Mouse (Mus musculus) midbrain, postnatal 0 days (tissue): ENCODE measurements at regions not wholly inside any gene's neighbourhood (a gene's known extent, or its start where the extent isn't known, plus 50 kb on each side); places are given as distances from the start of the nearest gene placed in this dataset.

Source experiments
- ATAC-seq: fragments of 200-750 bp; cut with Nextera tagmentation; 2 replicates; pipeline ENCODE4 v1.8.0; 2017; ENCODE audit warnings: moderate number of reproducible peaks, mild to moderate bottlenecking, moderate TSS enrichment, moderate library complexity; ENCODE audit not compliant: low FRiP score
- DNase-seq: peaks from one replicate; pipeline ENCODE4 v3.0.0-alpha.2; 2015; ENCODE audit warnings: low spot score
- H3K27ac ChIP-seq: fragments of 300-500 bp; sonication (generic); 2 replicates; pipeline ENCODE4 v1.5.1; 2014; ENCODE audit warnings: low read depth, mild to moderate bottlenecking, low read length, mixed read lengths
- H3K27me3 ChIP-seq: fragments of 300-500 bp; sonication (generic); 2 replicates; pipeline ENCODE4 v1.6.1; 2014; ENCODE audit warnings: low read length, control low read depth, mixed read lengths; ENCODE audit not compliant: insufficient read depth
- H3K36me3 ChIP-seq: fragments of 300-500 bp; sonication (generic); 2 replicates; pipeline ENCODE4 v1.6.1; 2014; ENCODE audit warnings: low read length, control low read depth, mixed read lengths; ENCODE audit not compliant: insufficient read depth
- H3K4me1 ChIP-seq: fragments of 300-500 bp; sonication (generic); 2 replicates; pipeline ENCODE4 v1.6.1; 2014; ENCODE audit warnings: mild to moderate bottlenecking, control low read depth, antibody characterized with exemption, low read length, mixed read lengths; ENCODE audit not compliant: insufficient read depth
- H3K4me2 ChIP-seq: fragments of 300-500 bp; sonication (generic); 2 replicates; pipeline ENCODE4 v1.6.1; 2014; ENCODE audit warnings: low read depth, mild to moderate bottlenecking, low read length, mixed read lengths; ENCODE audit not compliant: poor library complexity, severe bottlenecking
- H3K4me3 ChIP-seq: fragments of 300-500 bp; sonication (generic); 2 replicates; pipeline ENCODE4 v1.5.1; 2014; ENCODE audit warnings: low read depth, mild to moderate bottlenecking, low read length, moderate library complexity
- H3K9ac ChIP-seq: fragments of 300-500 bp; sonication (generic); replicated peaks from 2 replicates; pipeline ENCODE4 v1.6.1; 2014; ENCODE audit warnings: mild to moderate bottlenecking, low read length, moderate library complexity, mixed read lengths; ENCODE audit not compliant: poor library complexity, severe bottlenecking
- H3K9me3 ChIP-seq: fragments of 300-500 bp; sonication (generic); 2 replicates; pipeline ENCODE4 v1.6.1; 2016; ENCODE audit warnings: low read length, control low read depth
- CTCF ChIP-seq: IDR thresholded peaks from 2 replicates; pipeline ENCODE4 v1.5.1; 2016; ENCODE audit warnings: antibody characterized with exemption, mild to moderate bottlenecking
- WGBS: fragments of 180-500 bp; shearing (Covaris S2); extraction: QIAGEN DNeasy Blood & Tissue Kit; methylation state at CpG from one replicate; pipeline ENCODE4 v1.1.7; 2014; 5-methylcytosine and 5-hydroxymethylcytosine counted together

- Histone ChIP-seq H3K9ac (no peak overlapping the region), H3K4me2 (no peak overlapping the region), H3K27ac (no peak overlapping the region), H3K9me3 (no peaks in the 10 kb centered on the region), H3K4me3 (no peak overlapping the region), H3K4me1 (peaks cover 12% of the 10 kb centered on the region; the same call in 1 of the 2 replicates), H3K27me3 (no peaks in the 10 kb centered on the region), H3K36me3 (no peaks in the 10 kb centered on the region)
- no peak for TF ChIP-seq CTCF
- no peak for DNase-seq
- ATAC-seq, result no peak
- 83% methylated on average over 4 of the region's 4 CpGs for WGBS
Observed at GRCm38 (mm10) chr1:165050176-165050575, 110.4 kb downstream of the Tbx19 start.

- no peak for TF ChIP-seq CTCF
- H3K9ac ChIP-seq, result 0 out of 2 replicates have a peak overlapping the region, but pooled peaks have one; percentile 44
Observed at GRCm38 (mm10) chr1:165046637-165047036, 111.3 kb upstream of the Xcl1 start.

GRCm38 (mm10) chr1:165046056-165046455, 110.7 kb upstream of the Xcl1 start:
- DNase-seq (peak; percentile 27), ATAC-seq (no peak)
- Histone ChIP-seq H3K36me3 (no peaks in the 10 kb centered on the region), H3K9me3 (no peaks in the 10 kb centered on the region), H3K4me2 (no peak overlapping the region), H3K27me3 (no peaks in the 10 kb centered on the region), H3K9ac (no peak overlapping the region), H3K4me1 (peaks cover 18% of the 10 kb centered on the region), H3K4me3 (no peak overlapping the region), H3K27ac (no peak overlapping the region)
- 68% methylated on average over 4 of the region's 4 CpGs for WGBS
- no peak for TF ChIP-seq CTCF

More at GRCm38 (mm10) chr1:165046637-165047036, 111.3 kb upstream of the Xcl1 start:
- Histone ChIP-seq H3K4me3 (no peak overlapping the region), H3K27me3 (no peaks in the 10 kb centered on the region), H3K9me3 (no peaks in the 10 kb centered on the region), H3K27ac (0 out of 2 replicates have a peak overlapping the region, but pooled peaks have one; percentile 51), H3K36me3 (no peaks in the 10 kb centered on the region), H3K4me1 (peaks cover 18% of the 10 kb centered on the region), H3K4me2 (no peak overlapping the region)
- DNase-seq (peak; percentile 74), ATAC-seq (peak; percentile 76)
- WGBS, result 21% methylated on average over 7 of the region's 7 CpGs

- H3K9me3 ChIP-seq, result no peaks in the 10 kb centered on the region
- H3K27me3 ChIP-seq, result no peaks in the 10 kb centered on the region
- no peaks in the 10 kb centered on the region for H3K36me3 ChIP-seq
- H3K4me3 ChIP-seq, result no peak overlapping the region
- H3K4me1 ChIP-seq, result peaks cover 18% of the 10 kb centered on the region
- no peak overlapping the region for H3K27ac ChIP-seq
- ATAC-seq, result no peak
- H3K4me2 ChIP-seq, result no peak overlapping the region
- no peak overlapping the region for H3K9ac ChIP-seq
- 50% methylated on average over 3 of the region's 3 CpGs for WGBS
- no peak for TF ChIP-seq CTCF
- DNase-seq, result no peak
Observed at GRCm38 (mm10) chr1:165043361-165043760, 108.0 kb upstream of the Xcl1 start.

GRCm38 (mm10) chr1:165042105-165042504, 106.8 kb upstream of the Xcl1 start:
- Histone ChIP-seq H3K4me3 (no peak overlapping the region), H3K9ac (no peak overlapping the region), H3K36me3 (no peaks in the 10 kb centered on the region), H3K4me1 (peaks cover 18% of the 10 kb centered on the region), H3K27ac (peak overlapping the region; percentile 77), H3K9me3 (no peaks in the 10 kb centered on the region), H3K27me3 (no peaks in the 10 kb centered on the region), H3K4me2 (no peak overlapping the region)
- 23% methylated on average over 2 of the region's 2 CpGs for WGBS
- ATAC-seq (peak; percentile 79), DNase-seq (peak; percentile 63)
- TF ChIP-seq CTCF, result no peak

- no peak overlapping the region for H3K4me2 ChIP-seq
- no peak for ATAC-seq
Observed at GRCm38 (mm10) chr1:165036631-165037030, 101.3 kb upstream of the Xcl1 start.

More at GRCm38 (mm10) chr1:165036631-165037030, 101.3 kb upstream of the Xcl1 start:
- Histone ChIP-seq H3K27me3 (no peaks in the 10 kb centered on the region), H3K36me3 (no peaks in the 10 kb centered on the region), H3K4me1 (no peaks in the 10 kb centered on the region), H3K9me3 (no peaks in the 10 kb centered on the region), H3K4me3 (no peak overlapping the region), H3K27ac (no peak overlapping the region), H3K9ac (no peak overlapping the region)
- DNase-seq, result no peak
- 56% methylated on average over 3 of the region's 3 CpGs for WGBS
- TF ChIP-seq CTCF, result no peak
